Mouse (Mus musculus) CH12.LX (cell line): ENCODE data around the gene Sectm1b. TPM values are rescaled to one million over a fixed set of nuclear protein-coding genes. Genes with fewer than 3 reads are reported as not detected.

Experiments
- DNase-seq: peaks from one replicate; pipeline ENCODE4 v3.0.0-alpha.2; 2013; ENCODE audit errors: extremely low read depth
- H3K27ac ChIP-seq: 2 replicates; pipeline ENCODE4 v1.5.1; 2012; ENCODE audit warnings: low read depth, mild to moderate bottlenecking, control low read depth, moderate library complexity; ENCODE audit not compliant: insufficient read depth
- H3K27me3 ChIP-seq: replicated peaks from 2 replicates; pipeline ENCODE3; 2012; ENCODE audit warnings: inconsistent platforms
- H3K36me3 ChIP-seq, 2 experiments: replicated peaks in 1 of 2; 2 replicates each; pipeline versions ENCODE3 to v1.6.1; 2012; ENCODE audit warnings: inconsistent platforms in 1 of 2, low read length in 1 of 2, mild to moderate bottlenecking in 1 of 2, mixed read lengths in 1 of 2, moderate library complexity in 1 of 2; ENCODE audit not compliant: control insufficient read depth in 1 of 2, insufficient read depth in 1 of 2
- H3K4me1 ChIP-seq, 2 experiments: 2 replicates each; pipeline ENCODE4 v1.6.1; 2012; ENCODE audit warnings: inconsistent platforms in 1 of 2, moderate library complexity in 1 of 2; ENCODE audit not compliant: insufficient read depth in 2 of 2, control insufficient read depth in 1 of 2
- H3K4me2 ChIP-seq: 2 replicates; pipeline ENCODE4 v1.6.1; 2012; ENCODE audit warnings: low read depth, mild to moderate bottlenecking, control low read depth; ENCODE audit not compliant: poor library complexity, insufficient read depth, severe bottlenecking
- H3K4me3 ChIP-seq, 3 experiments: fragments of 150-350 bp in 1 of 3; sonication (generic) in 1 of 3; replicated peaks in 1 of 3; 2 replicates each; pipeline versions ENCODE3 to v1.5.1; 2011 to 2012; ENCODE audit warnings: low read depth in 2 of 3, low read length in 2 of 3, mild to moderate bottlenecking in 2 of 3, moderate library complexity in 2 of 3, control low read depth in 1 of 3, improper control_type of control experiment in 1 of 3, inconsistent platforms in 1 of 3, mixed read lengths in 1 of 3; ENCODE audit not compliant: poor library complexity in 1 of 3
- H3K79me2 ChIP-seq: replicated peaks from 2 replicates; pipeline ENCODE4 v1.6.1; 2012; ENCODE audit warnings: mild to moderate bottlenecking, moderate library complexity; ENCODE audit not compliant: control insufficient read depth, poor library complexity, insufficient read depth, severe bottlenecking; ENCODE audit errors: extremely low read depth
- H3K9ac ChIP-seq: 2 replicates; pipeline ENCODE4 v1.6.1; 2012; ENCODE audit warnings: low read depth, mild to moderate bottlenecking, control low read depth, moderate library complexity; ENCODE audit not compliant: insufficient read depth
- H3K9me3 ChIP-seq: replicated peaks from 2 replicates; pipeline ENCODE3; 2012; ENCODE audit warnings: low read length, inconsistent platforms, mixed read lengths
- CHD1 ChIP-seq: IDR thresholded peaks from 2 replicates; pipeline ENCODE4 v1.6.1; 2012; ENCODE audit warnings: low read depth, low read length, improper control_type of control experiment, inconsistent platforms
- CTCF ChIP-seq, 2 experiments: IDR thresholded peaks in 1 of 2; conservative IDR thresholded peaks in 1 of 2; 2 replicates each; pipeline ENCODE4 v1.5.1; 2011 to 2012; ENCODE audit warnings: low read depth in 2 of 2, low read length in 2 of 2, improper control_type of control experiment in 1 of 2, inconsistent platforms in 1 of 2, mild to moderate bottlenecking in 1 of 2, moderate library complexity in 1 of 2
- E2F4 ChIP-seq: IDR thresholded peaks from 2 replicates; pipeline ENCODE4 v1.6.1; 2011; ENCODE audit warnings: low read depth, low read length, improper control_type of control experiment; ENCODE audit not compliant: insufficient replicate concordance
- EP300 ChIP-seq: IDR thresholded peaks from 2 replicates; pipeline ENCODE4 v1.6.1; 2011; ENCODE audit warnings: low read length, improper control_type of control experiment
- GABPA ChIP-seq: IDR thresholded peaks from 2 replicates; pipeline ENCODE4 v1.6.1; 2012; ENCODE audit warnings: low read depth, low read length, improper control_type of control experiment, inconsistent platforms; ENCODE audit not compliant: insufficient replicate concordance
- IRF4 ChIP-seq: IDR thresholded peaks from 2 replicates; pipeline ENCODE4 v1.6.1; 2014; ENCODE audit warnings: low read depth, mild to moderate bottlenecking, inconsistent platforms, low read length, improper control_type of control experiment
- MAX ChIP-seq: IDR thresholded peaks from 2 replicates; pipeline ENCODE4 v1.6.1; 2011; ENCODE audit warnings: low read length, improper control_type of control experiment
- MAZ ChIP-seq: IDR thresholded peaks from 2 replicates; pipeline ENCODE4 v1.6.1; 2012; ENCODE audit warnings: low read depth, mild to moderate bottlenecking, inconsistent platforms, low read length, improper control_type of control experiment, moderate library complexity
- MEF2A ChIP-seq: IDR thresholded peaks from 2 replicates; pipeline ENCODE4 v1.6.1; 2014; ENCODE audit warnings: low read depth, mild to moderate bottlenecking, inconsistent platforms, low read length, improper control_type of control experiment, borderline replicate concordance
- MXI1 ChIP-seq: IDR thresholded peaks from 2 replicates; pipeline ENCODE4 v1.6.1; 2011; ENCODE audit warnings: mild to moderate bottlenecking, low read depth, low read length, improper control_type of control experiment
- NELFE ChIP-seq: IDR thresholded peaks from 2 replicates; pipeline ENCODE4 v1.6.1; 2011; ENCODE audit warnings: low read depth, low read length, improper control_type of control experiment
- PAX5 ChIP-seq: IDR thresholded peaks from 2 replicates; pipeline ENCODE4 v1.6.1; 2012; ENCODE audit warnings: low read length, inconsistent platforms, mixed read lengths
- POLR2A ChIP-seq: IDR thresholded peaks from 2 replicates; pipeline ENCODE4 v1.6.1; 2011; ENCODE audit warnings: low read depth, mild to moderate bottlenecking, improper control_type of control experiment, low read length
- SIN3A ChIP-seq: IDR thresholded peaks from 2 replicates; pipeline ENCODE4 v1.6.1; 2012; ENCODE audit warnings: low read length, improper control_type of control experiment, inconsistent platforms
- USF2 ChIP-seq: conservative IDR thresholded peaks from 2 replicates; pipeline ENCODE4 v1.6.1; 2011; ENCODE audit warnings: low read depth, low read length, improper control_type of control experiment
- ZC3H11A ChIP-seq: IDR thresholded peaks from 2 replicates; pipeline ENCODE4 v1.6.1; 2012; ENCODE audit warnings: low read depth, mild to moderate bottlenecking, inconsistent platforms, low read length, improper control_type of control experiment
- ZKSCAN1 ChIP-seq: IDR thresholded peaks from 2 replicates; pipeline ENCODE4 v1.6.1; 2012; ENCODE audit warnings: low read depth, inconsistent platforms, low read length, improper control_type of control experiment, borderline replicate concordance
- ZNF384 ChIP-seq: IDR thresholded peaks from 2 replicates; pipeline ENCODE4 v1.6.1; 2012; ENCODE audit warnings: low read depth, low read length, improper control_type of control experiment, inconsistent platforms
- dilution Hi-C: fragments of 300-500 bp; cut with MboI; formaldehyde crosslinking; loops from 2 replicates; pipeline ENCODE4 v1.14.3; 2020; ENCODE audit warnings: low sequenced_read_pairs; ENCODE audit not compliant: extremely low pct_unique_long_range_greater_than_20kb, extremely low pct_ligation_motif_present
- in situ Hi-C: fragments of 300-500 bp; cut with MboI; formaldehyde crosslinking; loops from 3 replicates; pipeline ENCODE4 v1.14.3; 2019; ENCODE audit warnings: low sequenced_read_pairs, low pct_ligation_motif_present, low pct_unique_long_range_greater_than_20kb, mixed read lengths
- polyA plus RNA-seq: library from polyadenylated mRNA; unstranded; fragments of >175 nt; gene quantifications from 2 replicates; pipeline ENCODE4 v1.2.1, GENCODE M21; 2012; ENCODE audit warnings: low read depth; ENCODE audit not compliant: insufficient read length
- total RNA-seq, 2 experiments: library from RNA; depleted of rRNA; stranded (reverse); fragments of 300-350 nt in 1 of 2; fragments of >200 nt in 1 of 2; gene quantifications; 2 replicates each; pipeline ENCODE4 v1.2.3; 2012 to 2014

The Sectm1b gene
- total and polyA plus RNA-seq, 3 experiments = not detected

DNA sequence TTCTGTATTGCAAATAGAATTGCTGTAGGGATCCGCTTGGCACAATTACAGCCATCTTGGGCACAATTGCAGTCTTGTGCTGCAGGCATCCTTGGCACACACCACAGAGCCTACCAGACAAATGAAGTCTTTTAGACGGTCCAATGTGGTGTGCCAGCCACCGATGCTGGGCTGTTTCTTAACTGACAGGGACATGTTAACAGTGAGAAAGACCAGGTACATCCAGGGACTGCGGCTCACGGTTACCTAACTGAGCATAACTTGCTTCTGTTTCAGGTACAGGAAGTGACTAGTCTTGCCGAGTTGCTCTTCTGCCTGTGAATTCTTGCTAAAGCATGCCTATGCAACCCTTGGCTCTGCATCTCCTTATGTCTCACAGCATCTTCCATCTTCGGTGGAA is 49.7 kb downstream of the Sectm1b start:
- Histone ChIP-seq H3K9me3 (no peaks in the 10 kb centered on the region), H3K79me2 (no peaks in the 10 kb centered on the region), H3K36me3 (no peaks in the 10 kb centered on the region), H3K9ac (no peak overlapping the region), H3K27ac (no peak overlapping the region), H3K4me2 (no peak overlapping the region), H3K27me3 (peaks cover 16% of the 10 kb centered on the region), H3K4me3 (no peak overlapping the region), H3K4me1 (no peaks in the 10 kb centered on the region)
- DNase-seq = no peak
- dilution Hi-C loops (no loop called here), in situ Hi-C loops (no loop called here)
- no peak for TF ChIP-seq USF2
- no peak for TF ChIP-seq NELFE
- no peak for TF ChIP-seq POLR2A
- no peak for TF ChIP-seq E2F4
- TF ChIP-seq PAX5 = no peak
- TF ChIP-seq GABPA = no peak
- TF ChIP-seq CHD1 = no peak
- TF ChIP-seq ZKSCAN1 = no peak
- no peak for TF ChIP-seq ZC3H11A
- TF ChIP-seq MXI1 = no peak
- TF ChIP-seq MAZ = no peak
- no peak for TF ChIP-seq CTCF (conservative IDR thresholded peaks at IDR 0.05 in 1 of 2, IDR thresholded peaks at IDR 0.05 in 1 of 2; ENCODE audit: low read depth in 2 of 2, low read length in 2 of 2)
- no peak for TF ChIP-seq SIN3A

DNA sequence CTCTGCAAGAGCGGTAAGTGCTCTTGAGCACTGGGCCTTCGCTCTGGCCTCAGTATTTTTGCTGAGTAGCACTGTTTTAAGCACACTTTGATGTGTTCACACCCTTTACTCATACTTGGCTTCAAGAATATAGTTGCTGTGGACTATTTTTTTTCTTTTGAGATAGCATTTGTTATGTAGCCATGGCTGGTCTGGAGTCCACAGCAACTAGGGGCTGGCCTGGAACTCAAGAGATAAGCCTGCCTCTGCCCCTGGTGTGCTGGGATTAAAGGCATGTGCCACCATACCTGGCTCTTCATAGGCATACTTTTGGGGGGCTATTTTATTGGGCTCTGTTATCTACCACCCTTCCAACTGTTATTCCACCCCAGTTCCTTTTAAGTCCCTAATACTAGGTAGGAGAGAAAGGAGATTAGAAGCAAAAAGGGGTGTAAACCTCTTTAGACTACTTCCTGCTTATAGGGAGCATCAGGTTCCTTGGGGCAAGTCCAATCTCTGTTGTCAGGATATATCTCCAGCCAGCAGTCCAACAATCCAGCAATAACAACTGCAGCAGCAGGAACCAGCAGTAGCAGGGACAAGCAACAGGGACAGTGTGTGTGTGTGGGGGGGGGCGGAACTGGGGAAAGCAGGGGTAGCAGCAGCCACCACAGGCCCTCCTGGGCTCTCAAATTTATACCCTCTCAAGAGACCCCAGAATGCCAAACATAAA is 53.2 kb downstream of the Sectm1b start:
- in situ Hi-C loops = no loop called here
- Histone ChIP-seq H3K27me3 (peaks cover 8% of the 10 kb centered on the region), H3K9me3 (no peaks in the 10 kb centered on the region), H3K4me2 (no peak overlapping the region), H3K9ac (no peak overlapping the region), H3K4me1 (no peaks in the 10 kb centered on the region), H3K36me3 (no peaks in the 10 kb centered on the region), H3K79me2 (no peaks in the 10 kb centered on the region), H3K27ac (no peak overlapping the region), H3K4me3 (no peak overlapping the region)
- dilution Hi-C loops = no loop called here
- DNase-seq = no peak
- TF ChIP-seq MAX (no peak), E2F4 (no peak), EP300 (no peak), ZNF384 (no peak), MXI1 (no peak), IRF4 (no peak), SIN3A (no peak), CTCF (conservative IDR thresholded peaks at IDR 0.05 in 1 of 2, IDR thresholded peaks at IDR 0.05 in 1 of 2; ENCODE audit: low read depth in 2 of 2, low read length in 2 of 2) (no peak), MEF2A (no peak)
